Mouse (Mus musculus): ENCODE results near the gene Ccdc187. TPM values are rescaled to one million over a fixed set of nuclear protein-coding genes. Genes with fewer than 3 reads are reported as not detected.

Ccdc187 gene
- polyA plus RNA-seq, 1 experiment from 2014 or later: 0.27 TPM

DNA sequence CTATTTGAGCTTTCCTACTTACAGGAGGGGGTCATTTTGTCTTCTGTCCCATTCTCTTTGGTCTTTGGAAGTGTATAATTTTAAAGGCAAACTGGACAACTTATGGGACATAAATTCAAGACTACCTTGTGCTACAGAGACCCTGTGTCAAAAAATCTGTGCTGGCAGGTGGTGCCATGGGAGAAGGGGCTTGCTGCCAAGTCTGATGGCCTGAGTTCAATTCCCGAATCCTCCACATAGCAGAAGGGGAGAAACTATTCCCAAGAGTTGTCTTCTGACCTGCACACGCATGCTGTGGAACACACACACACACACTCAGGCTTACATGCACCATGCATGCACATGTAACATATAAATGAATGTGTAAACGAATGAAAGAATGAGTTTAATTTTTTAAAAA is 12.3 kb upstream of the Ccdc187 start:
- WGBS: 89% methylated on average over 3 of the region's 3 CpGs
- H3K9me3 ChIP-seq (ENCODE audit: control insufficient read depth, low read length): no peaks in the 10 kb centered on the region
- ATAC-seq: no peak

DNA sequence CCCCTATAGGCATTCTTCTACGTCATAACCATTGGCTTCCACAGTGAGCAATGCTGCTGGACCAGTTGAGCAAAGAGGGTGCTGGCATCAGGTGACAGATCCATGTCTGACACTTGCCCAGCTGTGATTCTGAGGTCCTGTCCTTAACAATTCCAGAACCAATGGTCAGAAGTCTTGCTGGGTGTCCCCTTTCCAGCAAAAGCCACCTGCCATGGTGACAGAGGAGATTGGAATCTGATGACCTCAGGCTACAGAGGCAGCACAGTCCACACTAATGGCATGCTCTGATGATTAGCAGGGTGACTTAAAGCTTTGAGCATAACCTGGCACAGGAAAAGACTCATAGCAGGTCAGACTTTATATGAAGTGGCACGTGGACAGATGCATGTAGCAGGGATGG is 11.2 kb upstream of the Ccdc187 start:
- H3K9me3 ChIP-seq (ENCODE audit: control insufficient read depth, low read length): no peaks in the 10 kb centered on the region
- no peak overlapping the region for H3K4me2 ChIP-seq (ENCODE audit: low read depth, low read length)
- peaks cover 7% of the 10 kb centered on the region; the same call in 1 of the 2 replicates for H3K4me1 ChIP-seq (ENCODE audit: control insufficient read depth, insufficient read depth, low read length)
- no peaks in the 10 kb centered on the region for H3K36me3 ChIP-seq (ENCODE audit: control insufficient read depth, insufficient read depth, low read length)
- no peak overlapping the region for H3K4me3 ChIP-seq (ENCODE audit: low read length)
- no peaks in the 10 kb centered on the region for H3K27me3 ChIP-seq (replicated peaks; ENCODE audit: control insufficient read depth, insufficient read depth, low read length)
- no peak for ATAC-seq
- no peak overlapping the region for H3K27ac ChIP-seq (ENCODE audit: low read length)
- H3K9ac ChIP-seq (ENCODE audit: low read depth, low read length): no peak overlapping the region
- 78% methylated on average over 2 of the region's 2 CpGs for WGBS

More for the DNA sequence above, 12.3 kb upstream of the Ccdc187 start:
- Histone ChIP-seq H3K4me3 (ENCODE audit: low read length) (no peak overlapping the region), H3K9ac (ENCODE audit: low read depth, low read length) (no peak overlapping the region), H3K27me3 (replicated peaks; ENCODE audit: control insufficient read depth, insufficient read depth, low read length) (no peaks in the 10 kb centered on the region), H3K27ac (ENCODE audit: low read length) (no peak overlapping the region), H3K4me2 (ENCODE audit: low read depth, low read length) (no peak overlapping the region), H3K36me3 (ENCODE audit: control insufficient read depth, insufficient read depth, low read length) (no peaks in the 10 kb centered on the region), H3K4me1 (ENCODE audit: control insufficient read depth, insufficient read depth, low read length) (peaks cover 7% of the 10 kb centered on the region; the same call in 1 of the 2 replicates)

DNA sequence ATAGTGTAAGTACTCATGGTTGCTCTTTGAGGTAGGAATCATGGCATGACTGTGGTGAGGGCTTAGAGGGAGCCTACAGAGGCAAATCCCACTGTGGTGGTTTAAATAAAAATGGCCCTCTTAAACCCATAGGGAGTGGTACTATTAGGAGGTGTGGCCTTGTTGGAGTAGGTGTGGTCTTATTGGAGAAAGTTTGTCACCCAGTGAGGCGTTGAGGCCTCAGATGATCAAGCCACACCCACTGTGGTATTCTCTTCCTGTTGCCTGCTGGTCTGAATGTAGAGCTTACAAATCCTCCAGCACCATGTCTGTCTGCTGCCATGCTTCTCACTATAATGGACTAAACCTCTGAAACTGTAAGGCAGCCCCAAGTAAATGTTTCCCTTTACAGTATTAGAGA is 10.4 kb upstream of the Ccdc187 start:
- WGBS: 56% methylated on average over 1 of the region's 1 CpGs
- H3K4me2 ChIP-seq (ENCODE audit: low read depth, low read length): no peak overlapping the region
- peaks cover 9% of the 10 kb centered on the region; the same call in 1 of the 2 replicates for H3K4me1 ChIP-seq (ENCODE audit: control insufficient read depth, insufficient read depth, low read length)
- H3K4me3 ChIP-seq (ENCODE audit: low read length): no peak overlapping the region
- no peak overlapping the region for H3K27ac ChIP-seq (ENCODE audit: low read length)
- H3K27me3 ChIP-seq (replicated peaks; ENCODE audit: control insufficient read depth, insufficient read depth, low read length): no peaks in the 10 kb centered on the region
- no peak overlapping the region for H3K9ac ChIP-seq (ENCODE audit: low read depth, low read length)
- ATAC-seq: no peak
- no peaks in the 10 kb centered on the region for H3K36me3 ChIP-seq (ENCODE audit: control insufficient read depth, insufficient read depth, low read length)
- no peaks in the 10 kb centered on the region for H3K9me3 ChIP-seq (ENCODE audit: control insufficient read depth, low read length)

DNA sequence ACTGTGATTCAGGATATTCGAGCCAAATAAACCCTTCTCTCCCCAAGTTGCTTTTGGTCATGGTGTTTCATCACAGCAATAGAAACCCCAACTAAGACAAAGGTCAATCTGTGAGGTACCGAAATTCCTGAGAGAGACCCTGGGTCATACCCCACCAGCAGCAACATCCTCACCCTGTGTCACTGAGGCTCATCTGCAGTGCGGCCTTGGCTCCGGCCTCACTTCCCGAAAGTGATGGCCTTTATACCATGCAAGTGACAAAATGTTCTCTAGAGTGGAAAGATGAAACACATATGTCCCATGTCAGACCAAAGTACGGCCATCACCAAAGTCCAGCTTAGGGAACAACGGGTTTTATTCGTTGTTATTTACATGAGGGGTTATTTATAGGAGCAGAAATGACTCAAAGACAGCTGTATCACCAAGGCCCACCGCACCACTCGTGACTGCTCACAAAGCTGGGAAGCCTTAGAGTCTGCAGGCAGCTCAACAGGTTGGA is 7.7 kb upstream of the Ccdc187 start:
- ATAC-seq: no peak
- WGBS: 90% methylated on average over 10 of the region's 10 CpGs
- no peak overlapping the region for H3K4me2 ChIP-seq (ENCODE audit: low read depth, low read length)
- H3K9ac ChIP-seq (ENCODE audit: low read depth, low read length): no peak overlapping the region
- H3K4me3 ChIP-seq (ENCODE audit: low read length): no peak overlapping the region
- no peaks in the 10 kb centered on the region for H3K27me3 ChIP-seq (replicated peaks; ENCODE audit: control insufficient read depth, insufficient read depth, low read length)
- H3K9me3 ChIP-seq (ENCODE audit: control insufficient read depth, low read length): no peaks in the 10 kb centered on the region
- H3K4me1 ChIP-seq (ENCODE audit: control insufficient read depth, insufficient read depth, low read length): peaks cover 14% of the 10 kb centered on the region; the same call in 1 of the 2 replicates
- H3K27ac ChIP-seq (ENCODE audit: low read length): no peak overlapping the region
- H3K36me3 ChIP-seq (ENCODE audit: control insufficient read depth, insufficient read depth, low read length): no peaks in the 10 kb centered on the region

DNA sequence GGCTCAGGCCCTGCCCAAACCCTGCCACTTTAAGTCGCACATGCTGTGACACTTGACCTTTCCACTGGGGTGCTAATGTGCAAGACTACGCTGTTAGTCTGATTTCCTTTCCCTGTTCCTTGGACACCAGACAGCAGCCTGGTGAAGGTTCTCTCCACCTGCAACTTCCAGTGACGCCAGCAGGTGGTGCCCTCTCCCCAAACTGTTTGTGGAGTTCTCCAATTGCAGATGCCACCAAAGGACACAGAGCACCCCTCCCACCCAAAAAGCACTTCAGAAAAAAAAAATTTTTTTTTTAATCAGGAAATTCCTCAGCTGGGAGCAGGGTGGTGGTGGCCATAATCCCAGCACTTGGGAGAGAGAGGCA is 6.4 kb upstream of the Ccdc187 start:
- ATAC-seq: 0 out of 2 replicates have a peak, but pooled peaks have one; percentile 19
- Histone ChIP-seq H3K4me3 (ENCODE audit: low read length) (no peak overlapping the region), H3K9ac (ENCODE audit: low read depth, low read length) (no peak overlapping the region), H3K4me2 (ENCODE audit: low read depth, low read length) (no peak overlapping the region), H3K9me3 (ENCODE audit: control insufficient read depth, low read length) (no peaks in the 10 kb centered on the region), H3K36me3 (ENCODE audit: control insufficient read depth, insufficient read depth, low read length) (no peaks in the 10 kb centered on the region), H3K27me3 (replicated peaks; ENCODE audit: control insufficient read depth, insufficient read depth, low read length) (no peaks in the 10 kb centered on the region), H3K27ac (ENCODE audit: low read length) (peak overlapping the region; percentile 53), H3K4me1 (ENCODE audit: control insufficient read depth, insufficient read depth, low read length) (peaks cover 24% of the 10 kb centered on the region)
- WGBS: 0% methylated on average over 3 of the region's 3 CpGs

DNA sequence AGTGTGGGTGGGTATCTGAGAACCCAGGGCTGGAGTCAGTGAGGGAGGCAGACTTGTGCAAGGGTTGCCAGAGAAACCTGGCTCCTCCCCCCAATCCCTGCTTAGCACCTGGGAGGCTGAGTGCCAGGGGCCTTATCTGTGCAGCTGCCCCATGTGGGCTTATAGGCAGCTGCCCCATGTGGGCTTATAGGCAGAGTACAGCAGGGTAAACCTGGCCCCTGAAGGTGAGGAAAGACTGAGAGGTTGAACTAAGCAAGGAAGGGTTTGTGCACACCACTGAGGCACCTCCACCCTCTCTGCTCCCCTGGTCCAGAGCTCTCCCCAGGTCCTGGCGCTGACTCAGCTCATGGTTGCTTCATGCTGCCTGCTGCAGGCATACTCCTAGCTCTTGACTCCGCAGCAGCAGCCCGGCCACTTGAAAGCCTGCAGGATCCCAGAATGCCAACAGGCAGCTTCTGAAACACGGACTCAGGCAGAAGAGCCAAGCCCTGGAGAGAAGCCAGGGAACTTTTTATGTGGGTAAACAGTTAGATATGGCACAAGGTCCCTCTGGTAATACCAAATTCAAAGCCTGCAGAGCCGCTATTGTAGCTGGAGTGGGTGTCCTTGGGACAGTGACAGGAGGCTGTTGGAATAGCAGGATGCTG is 5.9 kb upstream of the Ccdc187 start:
- 0 out of 2 replicates have a peak overlapping the region, but pooled peaks have one; percentile 2 for H3K4me2 ChIP-seq (ENCODE audit: low read depth, low read length)
- ATAC-seq: peak; percentile 63
- no peaks in the 10 kb centered on the region for H3K9me3 ChIP-seq (ENCODE audit: control insufficient read depth, low read length)
- peaks cover 24% of the 10 kb centered on the region for H3K4me1 ChIP-seq (ENCODE audit: control insufficient read depth, insufficient read depth, low read length)
- peak overlapping the region; percentile 53 for H3K27ac ChIP-seq (ENCODE audit: low read length)
- H3K4me3 ChIP-seq (ENCODE audit: low read length): no peak overlapping the region
- H3K27me3 ChIP-seq (replicated peaks; ENCODE audit: control insufficient read depth, insufficient read depth, low read length): no peaks in the 10 kb centered on the region
- peak overlapping the region; percentile 48 for H3K9ac ChIP-seq (ENCODE audit: low read depth, low read length)
- no peaks in the 10 kb centered on the region for H3K36me3 ChIP-seq (ENCODE audit: control insufficient read depth, insufficient read depth, low read length)
- 39% methylated on average over 5 of the region's 5 CpGs for WGBS

DNA sequence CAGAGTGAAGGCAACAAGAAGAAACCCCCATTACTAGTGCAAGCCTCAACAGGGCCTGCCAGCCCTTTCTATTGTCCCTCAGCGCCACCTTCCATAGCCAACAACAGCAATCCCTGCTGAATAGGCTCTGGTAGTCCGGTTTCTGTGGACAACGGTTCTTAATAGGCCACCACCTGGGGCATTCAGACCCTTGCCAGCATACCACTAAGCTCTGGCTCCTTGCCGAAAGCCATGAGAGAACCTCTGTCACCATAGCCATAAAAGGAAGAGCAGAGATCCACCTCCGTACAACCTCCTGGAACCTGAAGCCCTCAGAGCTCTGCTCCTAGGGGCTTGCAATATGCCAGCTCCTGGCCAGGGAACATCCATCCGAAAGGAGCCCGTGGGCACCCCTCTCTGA is 5.0 kb upstream of the Ccdc187 start:
- H3K9ac ChIP-seq (ENCODE audit: low read depth, low read length): peak overlapping the region; percentile 48; the same call in 1 of the 2 replicates
- H3K36me3 ChIP-seq (ENCODE audit: control insufficient read depth, insufficient read depth, low read length): no peaks in the 10 kb centered on the region
- no peak overlapping the region for H3K4me2 ChIP-seq (ENCODE audit: low read depth, low read length)
- peaks cover 24% of the 10 kb centered on the region for H3K4me1 ChIP-seq (ENCODE audit: control insufficient read depth, insufficient read depth, low read length)
- peak overlapping the region; percentile 53; the same call in 1 of the 2 replicates for H3K27ac ChIP-seq (ENCODE audit: low read length)
- H3K9me3 ChIP-seq (ENCODE audit: control insufficient read depth, low read length): no peaks in the 10 kb centered on the region
- no peak overlapping the region for H3K4me3 ChIP-seq (ENCODE audit: low read length)
- 50% methylated on average over 7 of the region's 7 CpGs for WGBS
- no peaks in the 10 kb centered on the region for H3K27me3 ChIP-seq (replicated peaks; ENCODE audit: control insufficient read depth, insufficient read depth, low read length)
- no peak for ATAC-seq

DNA sequence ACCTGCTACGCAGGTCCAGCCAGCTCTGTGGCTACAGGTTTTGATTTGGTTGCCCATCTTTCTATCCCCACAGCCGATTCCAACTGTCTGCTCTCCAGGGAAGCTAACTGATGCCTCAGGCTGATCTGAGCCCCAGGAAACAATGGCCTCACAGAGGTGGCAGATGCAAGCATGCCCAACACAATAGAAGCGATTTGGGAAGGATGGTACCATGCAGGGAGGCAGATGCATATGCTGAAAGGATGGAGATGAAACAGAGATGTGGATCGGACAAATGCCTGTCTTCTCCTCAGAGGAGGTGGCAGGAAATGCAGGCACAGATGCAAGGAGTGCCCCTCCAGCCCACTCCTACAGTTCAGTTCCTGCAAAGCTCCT is 4.5 kb upstream of the Ccdc187 start:
- 17% methylated on average over 4 of the region's 4 CpGs for WGBS
- H3K9me3 ChIP-seq (ENCODE audit: control insufficient read depth, low read length): no peaks in the 10 kb centered on the region
- H3K36me3 ChIP-seq (ENCODE audit: control insufficient read depth, insufficient read depth, low read length): no peaks in the 10 kb centered on the region
- no peak for ATAC-seq
- 0 out of 2 replicates have a peak overlapping the region, but pooled peaks have one; percentile 17 for H3K4me2 ChIP-seq (ENCODE audit: low read depth, low read length)
- H3K27me3 ChIP-seq (replicated peaks; ENCODE audit: control insufficient read depth, insufficient read depth, low read length): no peaks in the 10 kb centered on the region
- H3K4me3 ChIP-seq (ENCODE audit: low read length): no peak overlapping the region
- H3K27ac ChIP-seq (ENCODE audit: low read length): peak overlapping the region; percentile 52; the same call in 1 of the 2 replicates
- H3K4me1 ChIP-seq (ENCODE audit: control insufficient read depth, insufficient read depth, low read length): peaks cover 24% of the 10 kb centered on the region
- no peak overlapping the region for H3K9ac ChIP-seq (ENCODE audit: low read depth, low read length)

DNA sequence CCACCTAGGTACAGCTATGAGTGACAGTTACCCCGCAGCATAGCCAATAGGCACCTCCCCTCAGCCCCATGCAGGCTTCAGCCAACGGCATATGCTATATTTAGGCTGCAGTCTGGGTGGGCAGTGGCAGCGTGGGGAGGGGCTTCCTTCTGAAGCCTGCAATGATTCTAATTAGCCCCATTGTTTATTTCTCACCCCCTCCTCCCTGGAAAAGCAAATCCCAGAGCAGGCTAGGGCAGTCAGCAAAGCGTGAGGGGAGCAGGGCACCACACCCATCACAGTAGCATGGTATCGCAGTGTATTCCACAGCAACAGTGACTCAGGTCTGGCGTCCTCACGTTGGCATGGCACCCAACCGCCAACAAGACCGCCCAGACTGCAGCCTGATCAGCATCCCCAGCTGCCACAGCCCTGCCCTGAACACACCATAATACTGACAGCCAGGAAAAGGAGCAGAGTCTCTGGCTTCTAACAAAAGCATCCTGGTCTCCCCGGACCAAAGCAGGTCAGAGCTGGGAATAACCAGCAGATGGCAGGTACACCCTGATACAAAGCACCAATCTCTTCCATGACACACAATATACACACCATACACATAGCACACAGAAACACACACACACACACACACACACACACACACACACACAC is 4.0 kb upstream of the Ccdc187 start:
- Histone ChIP-seq H3K9me3 (ENCODE audit: control insufficient read depth, low read length) (no peaks in the 10 kb centered on the region), H3K27me3 (replicated peaks; ENCODE audit: control insufficient read depth, insufficient read depth, low read length) (no peaks in the 10 kb centered on the region), H3K4me3 (ENCODE audit: low read length) (no peak overlapping the region), H3K4me2 (ENCODE audit: low read depth, low read length) (0 out of 2 replicates have a peak overlapping the region, but pooled peaks have one; percentile 5), H3K4me1 (ENCODE audit: control insufficient read depth, insufficient read depth, low read length) (peaks cover 24% of the 10 kb centered on the region), H3K27ac (ENCODE audit: low read length) (peak overlapping the region; percentile 52; the same call in 1 of the 2 replicates), H3K9ac (ENCODE audit: low read depth, low read length) (no peak overlapping the region), H3K36me3 (ENCODE audit: control insufficient read depth, insufficient read depth, low read length) (no peaks in the 10 kb centered on the region)
- peak; percentile 62 for ATAC-seq
- 6% methylated on average over 10 of the region's 10 CpGs for WGBS

All from intestine, embryonic 16.5 days (tissue).